Mouse (Mus musculus) stomach, embryonic 14.5 days (tissue): ENCODE results near the gene Glipr1l1. TPM values are rescaled to one million over a fixed set of nuclear protein-coding genes. Genes with fewer than 3 reads are reported as not detected.
"Not testable (repeated sequence)": the region's sequence is repeated elsewhere in the genome, so short reads cannot be mapped to it uniquely, and the experiment has no call there.

ENCODE experiments used
- ATAC-seq: fragments of 200-750 bp; cut with Nextera tagmentation; 2 replicates; pipeline ENCODE4 v1.8.0; 2017; ENCODE audit warnings: low read depth, moderate TSS enrichment; ENCODE audit not compliant: insufficient number of reproducible peaks, insufficient read depth, low FRiP score
- H3K27ac ChIP-seq: fragments of 300-500 bp; sonication (generic); 2 replicates; pipeline ENCODE4 v1.5.1; 2014; ENCODE audit warnings: mild to moderate bottlenecking, low read length, moderate library complexity, mixed read lengths
- H3K27me3 ChIP-seq: fragments of 300-500 bp; sonication (generic); 2 replicates; pipeline ENCODE4 v1.6.1; 2014; ENCODE audit warnings: low read length, control low read depth, mixed read lengths; ENCODE audit not compliant: control insufficient read depth, insufficient read depth
- H3K36me3 ChIP-seq: fragments of 300-500 bp; sonication (generic); 2 replicates; pipeline ENCODE4 v1.6.1; 2014; ENCODE audit warnings: mild to moderate bottlenecking, control low read depth, low read length, moderate library complexity, mixed read lengths; ENCODE audit not compliant: control insufficient read depth, insufficient read depth
- H3K4me1 ChIP-seq: fragments of 300-500 bp; sonication (generic); 2 replicates; pipeline ENCODE4 v1.6.1; 2014; ENCODE audit warnings: low read length, control low read depth, mixed read lengths; ENCODE audit not compliant: control insufficient read depth, insufficient read depth
- H3K4me2 ChIP-seq: fragments of 300-500 bp; sonication (generic); replicated peaks from 2 replicates; pipeline ENCODE4 v1.6.1; 2014; ENCODE audit warnings: low read depth, low read length, control low read depth
- H3K4me3 ChIP-seq: fragments of 300-500 bp; sonication (generic); 2 replicates; pipeline ENCODE4 v1.5.1; 2014; ENCODE audit warnings: low read depth, low read length, control low read depth
- H3K9ac ChIP-seq: fragments of 300-500 bp; sonication (generic); replicated peaks from 2 replicates; pipeline ENCODE4 v1.6.1; 2014; ENCODE audit warnings: low read depth, mild to moderate bottlenecking, control low read depth, low read length, moderate library complexity, mixed read lengths
- H3K9me3 ChIP-seq: fragments of 300-500 bp; sonication (generic); 2 replicates; pipeline ENCODE4 v1.6.1; 2016; ENCODE audit warnings: low read depth, low read length, control low read depth; ENCODE audit not compliant: control insufficient read depth
- WGBS: fragments of 180-500 bp; shearing (Covaris S2); extraction: QIAGEN DNeasy Blood & Tissue Kit; methylation state at CpG from one replicate; pipeline ENCODE4 v1.1.7; 2014; 5-methylcytosine and 5-hydroxymethylcytosine counted together
- polyA plus RNA-seq: library from polyadenylated mRNA; unstranded; fragments of >200 nt; fragmentation: Nextera tagmentation; extraction: Ambion mirVana; gene quantifications from 2 replicates; pipeline ENCODE4 v1.2.1, GENCODE M21; 2014

Gene Glipr1l1
- polyA plus RNA-seq, 1 experiment from 2014 or later = not detected

DNA sequence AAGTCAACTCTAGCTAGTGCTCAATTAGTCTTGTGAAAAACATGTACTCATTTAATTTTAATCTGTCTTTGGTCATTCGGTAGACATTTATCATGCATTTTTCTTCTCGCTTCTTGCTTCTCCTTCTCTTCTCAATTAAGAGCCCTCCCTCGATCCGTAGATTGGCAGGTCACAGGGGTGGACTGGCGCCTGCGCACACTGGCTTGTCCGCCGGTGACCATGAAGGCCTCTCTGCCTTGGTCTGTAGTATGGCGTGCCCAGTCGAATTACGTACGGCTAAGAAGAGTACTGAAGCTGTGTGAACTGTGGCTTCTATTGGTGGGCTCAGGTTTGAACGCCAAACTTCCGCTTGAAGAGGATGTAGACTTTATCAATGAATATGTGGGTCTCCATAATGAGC is 23.2 kb downstream of the Glipr1l1 start, which contains the start of gene Glipr1l2:
TSS of gene Glipr1l2 (plus strand) at position 198 of the 400 bp plus-strand sequence.
- Histone ChIP-seq H3K9ac (no peak within 1 kb of the TSS), H3K9me3 (no peaks in the 10 kb centered on the region), H3K36me3 (no peaks in the 10 kb centered on the region), H3K4me1 (no peaks in the 10 kb centered on the region), H3K4me3 (no peak within 1 kb of the TSS), H3K4me2 (no peak within 1 kb of the TSS), H3K27ac (no peak within 1 kb of the TSS), H3K27me3 (no peaks in the 10 kb centered on the region)
- 94% methylated on average over 14 of the region's 14 CpGs for WGBS
- no peak for ATAC-seq

DNA sequence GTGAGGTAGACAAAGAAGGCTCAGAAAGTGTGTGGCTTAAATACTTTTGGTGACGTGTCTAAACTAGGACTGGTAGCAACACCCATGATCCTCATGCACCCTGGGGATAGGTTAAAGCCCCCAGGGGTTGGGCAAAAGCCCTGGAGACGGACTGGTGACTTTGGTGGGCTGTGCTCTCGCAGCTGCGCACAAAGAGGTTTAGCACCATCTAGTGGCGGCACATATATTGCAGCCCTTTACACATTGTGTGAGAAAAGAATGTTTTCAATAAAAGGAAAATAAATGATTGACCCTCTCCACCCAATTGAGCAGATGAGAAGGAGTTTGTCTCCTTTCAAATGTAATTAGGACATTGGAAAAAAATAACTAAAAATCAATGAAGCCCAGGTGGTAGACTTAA is 45.8 kb downstream of the Glipr1l1 start:
- not testable (repeated sequence) for H3K4me1 ChIP-seq, H3K27me3 ChIP-seq, H3K9me3 ChIP-seq, H3K36me3 ChIP-seq, ATAC-seq, H3K4me2 ChIP-seq, H3K27ac ChIP-seq, H3K4me3 ChIP-seq, H3K9ac ChIP-seq
- WGBS = 5% methylated on average over 5 of the region's 5 CpGs

DNA sequence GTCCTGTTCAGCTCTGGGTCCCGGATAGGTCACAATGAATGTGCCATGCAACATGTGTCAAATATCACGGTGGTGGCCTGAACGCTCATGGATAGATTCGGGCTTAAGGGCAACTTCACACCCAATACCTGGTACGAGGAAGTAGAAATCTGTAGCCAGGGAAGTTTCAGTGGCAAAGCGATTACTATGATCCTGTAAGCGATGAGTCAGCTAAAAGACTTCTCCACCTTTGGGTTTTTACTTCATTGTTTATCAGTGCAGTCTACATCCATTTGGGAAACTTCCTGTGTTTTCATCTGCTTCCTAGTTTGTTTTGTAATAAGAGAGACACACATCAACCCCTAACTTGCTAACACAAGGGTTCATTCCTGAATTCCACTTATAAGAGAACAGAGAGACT is 50.4 kb downstream of the Glipr1l1 start:
- H3K4me3 ChIP-seq = no peak overlapping the region

GRCm38 (mm10) chr10:112125090-112125489 is 65.1 kb downstream of the Glipr1l1 start:
- not testable (repeated sequence) for H3K9ac ChIP-seq, H3K36me3 ChIP-seq, H3K4me3 ChIP-seq, H3K4me2 ChIP-seq, H3K27ac ChIP-seq, H3K4me1 ChIP-seq, H3K27me3 ChIP-seq, ATAC-seq, H3K9me3 ChIP-seq
- WGBS = 57% methylated on average over 2 of the region's 2 CpGs

More for the DNA sequence above, 50.4 kb downstream of the Glipr1l1 start:
- Histone ChIP-seq H3K9ac (no peak overlapping the region), H3K4me1 (no peaks in the 10 kb centered on the region), H3K27me3 (no peaks in the 10 kb centered on the region), H3K9me3 (no peaks in the 10 kb centered on the region), H3K27ac (no peak overlapping the region), H3K36me3 (no peaks in the 10 kb centered on the region), H3K4me2 (no peak overlapping the region)
- no peak for ATAC-seq
- WGBS = 86% methylated on average over 7 of the region's 7 CpGs

DNA sequence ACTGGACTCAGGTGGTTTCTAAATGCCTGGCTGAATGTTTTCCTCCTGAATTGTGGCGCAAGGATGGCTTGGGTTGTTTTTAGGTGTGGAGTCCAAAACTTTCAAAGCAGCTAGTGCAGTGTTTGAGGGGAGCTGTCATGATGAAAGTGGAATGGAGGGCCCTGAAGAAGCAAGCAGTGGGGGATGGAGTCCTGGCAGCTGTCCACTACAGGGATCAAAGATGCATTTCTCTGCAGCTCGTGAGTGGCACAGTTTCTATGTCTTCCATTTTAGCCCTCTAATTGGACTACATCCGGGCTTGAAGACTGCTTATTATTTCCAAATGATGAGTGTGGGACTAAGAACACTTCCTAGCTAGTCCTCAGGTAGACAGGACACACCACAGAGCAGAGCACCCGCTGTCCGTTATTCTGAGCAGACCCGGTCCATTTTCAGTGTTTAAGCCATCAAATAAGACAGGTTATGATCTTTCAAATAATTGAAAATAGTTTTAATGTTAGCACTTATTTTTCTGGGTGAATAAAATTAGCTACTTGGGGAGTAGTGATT is 67.8 kb downstream of the Glipr1l1 start:
- not testable (repeated sequence) for H3K4me2 ChIP-seq, H3K4me3 ChIP-seq, H3K9ac ChIP-seq, ATAC-seq, H3K4me1 ChIP-seq, H3K36me3 ChIP-seq, H3K27me3 ChIP-seq, H3K9me3 ChIP-seq, H3K27ac ChIP-seq
- 76% methylated on average over 6 of the region's 6 CpGs for WGBS

Other genes starting within 250 kb of the Glipr1l1 start
- 48.7 and 49.2 TPM in 2 replicates for gene Krr1, start 87.5 kb upstream of the Glipr1l1 start, polyA plus RNA-seq
- 8.2 and 13.6 TPM in 2 replicates for gene Glipr1, start 57.6 kb upstream of the Glipr1l1 start, polyA plus RNA-seq
- not detected in 2 replicates for gene Glipr1l2, start 23.2 kb downstream of the Glipr1l1 start, polyA plus RNA-seq
- not detected in 2 replicates for gene Glipr1l3, start 100.1 kb downstream of the Glipr1l1 start, polyA plus RNA-seq
- gene Caps2, start 103.4 kb downstream of the Glipr1l1 start, polyA plus RNA-seq = 0.14 and 0.83 TPM in 2 replicates
- 0.88 and 1.2 TPM in 2 replicates for gene Kcnc2, start 210.9 kb downstream of the Glipr1l1 start, polyA plus RNA-seq